Mouse (Mus musculus): ENCODE results near the gene Hsf5. TPM values are rescaled to one million over a fixed set of nuclear protein-coding genes. Genes with fewer than 3 reads are reported as not detected.

The Hsf5 gene
- polyA plus RNA-seq (2016; fragmentation: Nextera tagmentation; extraction: Ambion mirVana) = 0.26 and 0.34 TPM in 2 replicates

- DNase-seq (ENCODE audit: low spot score) = no peak
- H3K36me3 ChIP-seq = peaks cover 91% of the 10 kb centered on the region
- no peaks in the 10 kb centered on the region for H3K4me1 ChIP-seq
- H3K9me3 ChIP-seq (replicated peaks) = no peaks in the 10 kb centered on the region
- no peak within 1 kb of the TSS for H3K4me3 ChIP-seq
- WGBS = 92% methylated on average over 68 of the region's 69 CpGs
- no peaks in the 10 kb centered on the region for H3K27me3 ChIP-seq (ENCODE audit: low read depth, poor library complexity, severe bottlenecking)
- H3K27ac ChIP-seq = no peak within 1 kb of the TSS
Measured at GRCm38 (mm10) chr11:87616790-87617474, at the start of gene Hsf5. Gene Hsf5 (plus strand): TSS chr11:87617164.

- Histone ChIP-seq H3K27me3 (ENCODE audit: low read depth, poor library complexity, severe bottlenecking) (no peaks in the 10 kb centered on the region), H3K4me1 (no peaks in the 10 kb centered on the region), H3K9me3 (replicated peaks) (no peaks in the 10 kb centered on the region), H3K36me3 (no peaks in the 10 kb centered on the region), H3K4me3 (no peak within 1 kb of the TSS), H3K27ac (no peak within 1 kb of the TSS)
- no peak for DNase-seq (ENCODE audit: low spot score)
- 84% methylated on average over 7 of the region's 7 CpGs for WGBS
Measured at GRCm38 (mm10) chr11:87568255-87568953, 48.6 kb upstream of the Hsf5 start, which contains the start of gene Sept4. Gene Sept4 (plus strand): TSS chr11:87568903.

DNA sequence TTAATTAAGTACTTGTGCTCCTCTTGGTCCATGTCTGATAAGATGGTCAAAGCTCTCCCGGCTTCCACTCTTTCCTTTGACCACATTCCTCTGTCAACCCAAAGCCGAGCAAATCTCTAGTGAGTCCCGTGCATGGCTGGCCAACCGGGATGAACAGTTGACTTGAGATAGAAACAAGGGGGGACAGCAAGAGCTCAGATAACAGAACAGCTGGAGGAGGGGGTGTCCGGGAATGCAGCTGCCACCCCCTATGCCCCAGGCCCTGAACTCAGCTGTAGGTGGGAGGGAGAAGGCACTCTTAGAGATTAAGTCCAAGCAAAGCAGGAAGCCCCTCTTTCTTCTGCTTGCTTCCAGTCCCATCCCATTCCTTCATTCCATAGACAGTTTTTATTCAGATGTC, 46.2 kb upstream of the Hsf5 start:
- Histone ChIP-seq H3K36me3 (no peaks in the 10 kb centered on the region), H3K27me3 (ENCODE audit: low read depth, poor library complexity, severe bottlenecking) (no peaks in the 10 kb centered on the region), H3K9me3 (replicated peaks) (no peaks in the 10 kb centered on the region), H3K4me1 (no peaks in the 10 kb centered on the region), H3K27ac (no peak overlapping the region), H3K4me3 (no peak overlapping the region)
- no peak for DNase-seq (ENCODE audit: low spot score)
- 83% methylated on average over 5 of the region's 5 CpGs for WGBS

GRCm38 (mm10) chr11:87571361-87571950, 45.5 kb upstream of the Hsf5 start:
- Histone ChIP-seq H3K36me3 (no peaks in the 10 kb centered on the region), H3K9me3 (replicated peaks) (no peaks in the 10 kb centered on the region), H3K27me3 (ENCODE audit: low read depth, poor library complexity, severe bottlenecking) (peaks cover 3% of the 10 kb centered on the region; the same call in 1 of the 2 replicates), H3K4me3 (no peak overlapping the region), H3K4me1 (no peaks in the 10 kb centered on the region), H3K27ac (no peak overlapping the region)
- DNase-seq (ENCODE audit: low spot score) = no peak
- WGBS = 92% methylated on average over 1 of the region's 1 CpGs

- Histone ChIP-seq H3K27me3 (ENCODE audit: low read depth, poor library complexity, severe bottlenecking) (peaks cover 16% of the 10 kb centered on the region), H3K4me3 (no peak overlapping the region), H3K36me3 (no peaks in the 10 kb centered on the region), H3K27ac (no peak overlapping the region), H3K4me1 (peaks cover 14% of the 10 kb centered on the region), H3K9me3 (replicated peaks) (no peaks in the 10 kb centered on the region)
- DNase-seq (ENCODE audit: low spot score) = no peak
- WGBS = 88% methylated on average over 7 of the region's 7 CpGs
Measured at GRCm38 (mm10) chr11:87573751-87574150, 43.2 kb upstream of the Hsf5 start.

DNA sequence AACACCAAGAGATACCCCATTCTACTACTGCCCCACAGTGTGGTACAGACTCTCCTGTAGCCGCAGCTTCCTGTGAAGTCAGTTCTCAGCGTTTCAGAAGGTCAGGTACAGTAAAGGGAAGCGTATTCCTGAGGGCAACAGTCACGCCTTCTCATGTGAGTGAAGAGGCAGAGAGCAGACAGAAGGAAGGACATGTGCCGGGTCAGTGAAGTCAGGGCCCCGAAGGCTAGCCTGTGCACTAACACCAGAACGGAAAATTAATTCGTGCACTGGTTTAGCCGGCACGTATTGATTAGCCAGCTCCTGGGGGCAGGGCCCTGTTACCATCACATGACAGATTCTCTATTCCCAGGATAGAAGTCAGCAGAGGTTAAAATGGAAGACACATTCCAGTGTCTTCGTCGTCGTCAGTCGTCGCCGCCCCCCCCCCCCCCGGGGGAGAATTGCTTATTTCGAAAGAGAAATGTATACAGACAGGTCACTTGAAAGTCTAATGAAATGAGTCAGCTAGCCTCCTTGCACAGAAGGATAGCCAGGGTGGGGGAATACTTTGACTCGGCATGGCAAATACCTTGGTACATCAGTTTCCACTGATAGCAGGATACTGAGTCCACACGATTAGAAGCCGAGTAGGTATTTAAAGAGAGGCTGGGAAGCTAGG, 42.3 kb upstream of the Hsf5 start:
- 80% methylated on average over 21 of the region's 21 CpGs for WGBS
- no peak overlapping the region for H3K27ac ChIP-seq
- H3K9me3 ChIP-seq (replicated peaks) = no peaks in the 10 kb centered on the region
- no peak overlapping the region for H3K4me3 ChIP-seq
- H3K36me3 ChIP-seq = no peaks in the 10 kb centered on the region
- H3K27me3 ChIP-seq (ENCODE audit: low read depth, poor library complexity, severe bottlenecking) = peaks cover 22% of the 10 kb centered on the region
- DNase-seq (ENCODE audit: low spot score) = no peak
- H3K4me1 ChIP-seq = peaks cover 23% of the 10 kb centered on the region

DNA sequence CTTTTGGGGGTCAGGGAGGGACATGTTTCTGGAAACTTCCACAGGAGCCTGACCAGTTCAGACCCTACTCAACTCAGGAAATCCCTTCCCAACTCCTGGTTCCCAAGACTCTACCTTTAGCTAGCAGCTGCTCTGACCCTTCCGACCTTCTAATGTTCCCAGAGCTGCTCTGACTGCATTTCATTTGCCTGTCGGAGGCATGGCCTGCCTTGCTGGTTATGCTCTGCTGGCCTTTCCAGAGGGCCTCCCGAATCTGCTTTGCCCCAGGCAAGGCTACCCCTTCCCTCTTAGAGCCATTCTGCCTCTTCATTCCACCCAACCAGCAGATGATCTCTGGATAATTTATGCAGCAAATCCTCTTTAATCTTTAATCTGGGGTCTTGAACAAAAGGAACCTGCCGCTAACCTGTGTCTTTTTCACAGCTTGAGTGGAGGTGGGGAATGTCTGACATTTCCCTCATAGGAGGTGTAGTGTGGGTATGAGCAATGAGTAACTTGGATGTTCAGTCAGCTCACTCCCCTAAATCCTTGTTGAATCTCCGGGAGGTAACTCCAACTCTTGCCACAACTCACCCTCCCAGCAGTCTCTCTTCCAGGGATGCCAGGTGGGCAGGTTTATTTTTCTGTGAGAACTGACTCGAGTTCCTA, 39.2 kb upstream of the Hsf5 start:
- WGBS = 24% methylated on average over 6 of the region's 6 CpGs
- peaks cover 23% of the 10 kb centered on the region for H3K4me1 ChIP-seq
- no peaks in the 10 kb centered on the region for H3K9me3 ChIP-seq (replicated peaks)
- no peak for DNase-seq (ENCODE audit: low spot score)
- peak overlapping the region; percentile 73 for H3K4me3 ChIP-seq
- H3K36me3 ChIP-seq = no peaks in the 10 kb centered on the region
- peaks cover 38% of the 10 kb centered on the region for H3K27me3 ChIP-seq (ENCODE audit: low read depth, poor library complexity, severe bottlenecking)
- no peak overlapping the region for H3K27ac ChIP-seq

DNA sequence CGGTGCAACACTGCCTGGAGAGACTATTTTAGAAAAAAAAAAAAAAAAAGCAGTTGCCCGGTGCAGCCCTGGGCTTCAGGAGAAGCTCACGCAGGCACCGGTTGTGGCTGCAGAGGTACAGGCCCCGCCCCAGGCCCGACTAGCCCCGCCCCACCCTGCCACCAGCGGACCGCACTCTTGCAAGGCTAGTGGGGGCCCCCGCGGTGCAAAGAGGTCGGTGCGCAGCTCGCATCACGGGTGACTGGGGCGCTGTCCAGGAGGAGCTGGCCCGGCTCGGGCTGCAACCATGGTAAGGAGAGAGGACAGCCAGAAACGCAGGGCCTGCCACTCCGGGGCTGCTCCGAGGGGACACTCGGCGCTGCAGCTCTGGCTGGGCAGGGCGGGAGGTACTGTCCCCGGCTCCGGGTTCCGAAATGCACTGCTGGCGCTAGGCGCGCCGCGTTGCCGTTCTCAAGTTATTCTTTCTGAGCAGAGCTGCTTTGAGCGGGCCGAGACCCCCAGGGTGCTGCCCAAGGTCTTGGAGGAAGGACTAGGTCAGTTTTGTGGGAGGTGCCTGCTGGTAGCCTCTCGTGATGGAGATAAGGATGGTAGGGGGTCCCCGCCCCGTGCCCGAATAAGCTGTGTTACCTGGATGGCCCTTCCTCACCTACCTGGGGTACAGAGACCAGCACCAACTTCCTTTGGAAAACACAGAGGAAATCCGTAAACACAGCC, 38.6 kb upstream of the Hsf5 start:
- Histone ChIP-seq H3K4me3 (peak overlapping the region; percentile 73), H3K27me3 (ENCODE audit: low read depth, poor library complexity, severe bottlenecking) (peaks cover 38% of the 10 kb centered on the region), H3K4me1 (peaks cover 27% of the 10 kb centered on the region), H3K27ac (peak overlapping the region; percentile 73), H3K9me3 (replicated peaks) (no peaks in the 10 kb centered on the region), H3K36me3 (no peaks in the 10 kb centered on the region)
- peak; percentile 79 for DNase-seq (ENCODE audit: low spot score)
- WGBS = under 1% methylated on average over 40 of the region's 40 CpGs

- H3K4me1 ChIP-seq = peaks cover 27% of the 10 kb centered on the region
- peak overlapping the region; percentile 73 for H3K4me3 ChIP-seq
- WGBS = 18% methylated on average over 10 of the region's 10 CpGs
- H3K36me3 ChIP-seq = no peaks in the 10 kb centered on the region
- H3K27me3 ChIP-seq (ENCODE audit: low read depth, poor library complexity, severe bottlenecking) = peaks cover 38% of the 10 kb centered on the region
- H3K27ac ChIP-seq = no peak overlapping the region
- no peaks in the 10 kb centered on the region for H3K9me3 ChIP-seq (replicated peaks)
- DNase-seq (ENCODE audit: low spot score) = no peak
Measured at GRCm38 (mm10) chr11:87578963-87579601, 37.9 kb upstream of the Hsf5 start.

- H3K9me3 ChIP-seq (replicated peaks) = no peaks in the 10 kb centered on the region
- H3K4me1 ChIP-seq = peaks cover 27% of the 10 kb centered on the region
- 45% methylated on average over 1 of the region's 1 CpGs for WGBS
- peaks cover 38% of the 10 kb centered on the region for H3K27me3 ChIP-seq (ENCODE audit: low read depth, poor library complexity, severe bottlenecking)
- no peak overlapping the region for H3K4me3 ChIP-seq
- no peak for DNase-seq (ENCODE audit: low spot score)
- H3K36me3 ChIP-seq = no peaks in the 10 kb centered on the region
- H3K27ac ChIP-seq = no peak overlapping the region
Measured at GRCm38 (mm10) chr11:87579713-87580112, 37.3 kb upstream of the Hsf5 start.

DNA sequence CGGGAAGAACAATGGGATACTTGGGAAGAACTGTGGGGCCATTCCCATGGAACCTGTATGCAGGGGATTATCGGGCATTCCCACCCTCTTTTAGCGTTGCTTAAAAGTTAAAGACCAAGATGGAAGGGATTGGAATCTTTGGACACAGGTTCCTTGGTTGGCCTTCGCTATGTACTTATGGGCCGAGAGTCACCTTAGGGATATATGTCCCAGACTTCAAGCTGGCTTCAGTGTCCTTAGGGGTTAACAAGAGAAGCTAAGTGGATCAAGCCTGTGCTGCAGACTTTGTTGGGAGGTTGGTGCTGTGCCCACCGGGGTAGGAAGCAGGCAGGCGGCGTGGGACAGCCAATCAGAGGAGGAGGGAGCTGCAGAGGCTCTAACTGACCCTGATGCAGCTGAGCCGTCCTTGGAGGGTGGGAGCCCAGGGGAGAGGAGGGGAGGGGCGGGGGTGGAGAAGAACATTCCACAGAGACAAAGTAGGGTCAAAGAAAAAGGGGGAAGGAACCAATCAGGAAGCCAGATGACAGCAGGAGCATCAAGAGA, 36.4 kb upstream of the Hsf5 start:
- WGBS = 65% methylated on average over 10 of the region's 10 CpGs
- Histone ChIP-seq H3K36me3 (no peaks in the 10 kb centered on the region), H3K4me1 (peaks cover 27% of the 10 kb centered on the region), H3K27me3 (ENCODE audit: low read depth, poor library complexity, severe bottlenecking) (peaks cover 38% of the 10 kb centered on the region), H3K4me3 (no peak overlapping the region), H3K27ac (no peak overlapping the region), H3K9me3 (replicated peaks) (no peaks in the 10 kb centered on the region)
- no peak for DNase-seq (ENCODE audit: low spot score)
